Mouse (Mus musculus): Measurements from ENCODE around the gene Ptgdr2.

- TF ChIP-seq CTCF (conservative IDR thresholded peaks at IDR 0.05; ENCODE audit: low read length) (no peak), NANOG (IDR thresholded peaks at IDR 0.05; ENCODE audit: borderline replicate concordance, low read length) (no peak), POU5F1 (IDR thresholded peaks at IDR 0.05; ENCODE audit: borderline replicate concordance, low read length) (no peak)
Observed at GRCm38 (mm10) chr19:10946506-10946905, 9.5 kb downstream of the Ptgdr2 start.

Data from E14TG2a.4 (cell line).